Mouse (Mus musculus): ENCODE data around the gene Ccdc106.

GRCm38 (mm10) chr7:4995268-4996002 lies 24.9 kb upstream of the Ccdc106 start:
- TF ChIP-seq CTCF (IDR thresholded peaks at IDR 0.05; ENCODE audit: low read depth) = no peak
- TF ChIP-seq EP300 (IDR thresholded peaks at IDR 0.05; ENCODE audit: low read depth) = no peak

All from heart, postnatal 0 days (tissue).